Mouse (Mus musculus) erythroblast, embryonic 14.5 days (primary cell): Measurements from ENCODE around the gene Trim16.

Source experiments
- GATA1 ChIP-seq: IDR thresholded peaks from 2 replicates; pipeline ENCODE4 v1.6.1; 2012; ENCODE audit warnings: low read length, inconsistent platforms, mixed read lengths
- TAL1 ChIP-seq: IDR thresholded peaks from 3 replicates; pipeline ENCODE4 v1.6.1; 2012; ENCODE audit warnings: low read length, inconsistent platforms, mixed read lengths

DNA sequence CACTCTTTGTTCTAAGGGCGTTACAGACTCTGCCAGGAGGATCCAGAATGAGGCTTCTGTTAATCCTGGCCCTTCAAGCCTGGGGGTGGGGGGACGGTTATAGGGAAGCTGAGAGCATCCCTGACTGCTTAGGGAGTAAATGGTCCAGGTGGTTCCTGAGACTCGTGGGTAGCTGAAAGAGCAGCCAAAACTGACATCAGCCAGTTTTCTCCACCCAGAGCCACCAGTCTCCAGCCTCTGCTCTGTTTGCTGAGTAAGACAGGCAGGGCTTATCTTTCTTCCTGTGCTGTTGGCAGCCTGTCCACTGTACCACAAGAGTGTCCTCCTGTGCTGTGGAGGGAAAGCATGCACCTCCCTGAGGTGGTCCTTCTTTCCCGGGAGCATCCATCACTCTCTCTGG, 5.4 kb upstream of the Trim16 start:
- TF ChIP-seq TAL1 (no peak), GATA1 (no peak)
